Mouse (Mus musculus): ENCODE data around the gene Ins2.

DNA sequence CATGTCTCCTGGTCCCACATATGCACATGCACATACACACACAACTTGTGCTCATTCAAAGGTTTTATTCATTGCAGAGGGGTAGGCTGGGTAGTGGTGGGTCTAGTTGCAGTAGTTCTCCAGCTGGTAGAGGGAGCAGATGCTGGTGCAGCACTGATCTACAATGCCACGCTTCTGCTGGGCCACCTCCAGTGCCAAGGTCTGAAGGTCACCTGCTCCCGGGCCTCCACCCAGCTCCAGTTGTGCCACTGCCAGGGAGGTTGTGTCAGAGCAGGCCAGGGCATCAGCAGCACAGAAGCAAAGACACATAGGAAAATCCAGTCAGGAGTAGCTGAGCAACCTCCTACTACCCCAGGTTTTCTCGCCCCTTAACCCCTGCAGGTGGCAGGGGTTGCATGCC, 64.6 kb downstream of the Ins2 start:
- TF ChIP-seq CTCF (IDR thresholded peaks at IDR 0.05; ENCODE audit: low read depth) (no peak), EP300 (IDR thresholded peaks at IDR 0.05; ENCODE audit: low read depth) (no peak)
